Mouse (Mus musculus): ENCODE data around the gene Repin1. TPM values are rescaled to one million over a fixed set of nuclear protein-coding genes. Genes with fewer than 3 reads are reported as not detected.

Gene Repin1
- polyA plus RNA-seq, 1 experiment from 2014 or later, result 13.2 TPM

- H3K4me2 ChIP-seq, result no peak overlapping the region
Measured at GRCm38 (mm10) chr6:48628377-48628776, 34.7 kb downstream of the Repin1 start.

GRCm38 (mm10) chr6:48628808-48629660, 35.4 kb downstream of the Repin1 start:
- 9% methylated on average over 54 of the region's 54 CpGs for WGBS (ENCODE audit: insufficient replicate concordance)
- Histone ChIP-seq H3K36me3 (no peaks in the 10 kb centered on the region), H3K27ac (no peak overlapping the region), H3K4me2 (peak overlapping the region; percentile 72), H3K27me3 (replicated peaks) (peaks cover 67% of the 10 kb centered on the region), H3K4me3 (peak overlapping the region; percentile 42), H3K4me1 (peaks cover 9% of the 10 kb centered on the region), H3K9ac (peak overlapping the region; percentile 39; the same call in 1 of the 2 replicates), H3K9me3 (replicated peaks) (no peaks in the 10 kb centered on the region)
- no peak for ATAC-seq

More at GRCm38 (mm10) chr6:48628377-48628776, 34.7 kb downstream of the Repin1 start:
- Histone ChIP-seq H3K36me3 (no peaks in the 10 kb centered on the region), H3K4me3 (no peak overlapping the region), H3K27ac (no peak overlapping the region), H3K9me3 (replicated peaks) (no peaks in the 10 kb centered on the region), H3K4me1 (peaks cover 9% of the 10 kb centered on the region), H3K27me3 (replicated peaks) (peaks cover 67% of the 10 kb centered on the region), H3K9ac (no peak overlapping the region)
- 55% methylated on average over 3 of the region's 3 CpGs for WGBS (ENCODE audit: insufficient replicate concordance)
- ATAC-seq, result no peak

GRCm38 (mm10) chr6:48629661-48630034, 36.0 kb downstream of the Repin1 start:
- no peak for ATAC-seq

GRCm38 (mm10) chr6:48630831-48631230, 37.1 kb downstream of the Repin1 start:
- Histone ChIP-seq H3K9me3 (replicated peaks) (no peaks in the 10 kb centered on the region), H3K36me3 (no peaks in the 10 kb centered on the region), H3K4me2 (no peak overlapping the region), H3K27ac (no peak overlapping the region), H3K4me3 (no peak overlapping the region), H3K27me3 (replicated peaks) (peaks cover 60% of the 10 kb centered on the region), H3K9ac (no peak overlapping the region), H3K4me1 (peaks cover 9% of the 10 kb centered on the region)
- WGBS (ENCODE audit: insufficient replicate concordance), result 71% methylated on average over 8 of the region's 8 CpGs
- ATAC-seq, result no peak

More at GRCm38 (mm10) chr6:48629661-48630034, 36.0 kb downstream of the Repin1 start:
- no peak overlapping the region for H3K27ac ChIP-seq
- peak overlapping the region; percentile 39; the same call in 1 of the 2 replicates for H3K9ac ChIP-seq
- WGBS (ENCODE audit: insufficient replicate concordance), result 28% methylated on average over 13 of the region's 13 CpGs
- peaks cover 67% of the 10 kb centered on the region for H3K27me3 ChIP-seq (replicated peaks)
- peaks cover 9% of the 10 kb centered on the region for H3K4me1 ChIP-seq
- no peaks in the 10 kb centered on the region for H3K36me3 ChIP-seq
- H3K4me3 ChIP-seq, result peak overlapping the region; percentile 42
- no peaks in the 10 kb centered on the region for H3K9me3 ChIP-seq (replicated peaks)
- H3K4me2 ChIP-seq, result peak overlapping the region; percentile 72

DNA sequence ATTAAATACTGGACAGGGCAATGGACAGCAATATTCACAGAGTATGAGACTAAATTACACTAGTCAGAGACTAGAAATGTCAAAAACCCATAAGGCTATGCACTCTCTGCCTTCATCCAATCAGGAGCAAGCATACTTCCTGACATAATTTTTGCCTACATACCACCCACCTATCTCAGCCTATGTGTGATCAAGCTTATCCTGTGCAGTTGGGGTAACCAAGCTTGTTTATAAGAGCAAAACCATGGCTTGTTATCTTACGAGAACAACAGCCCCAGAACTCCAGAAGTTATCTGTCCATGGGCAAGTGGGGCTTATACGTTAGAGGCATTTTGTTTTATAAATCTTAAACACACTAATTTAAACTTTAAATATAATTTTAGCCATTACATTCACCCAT, 41.4 kb downstream of the Repin1 start:
- H3K27me3 ChIP-seq (replicated peaks), result peaks cover 17% of the 10 kb centered on the region
- H3K9ac ChIP-seq, result no peak overlapping the region
- H3K9me3 ChIP-seq (replicated peaks), result no peaks in the 10 kb centered on the region
- no peaks in the 10 kb centered on the region for H3K4me1 ChIP-seq
- H3K4me2 ChIP-seq, result no peak overlapping the region
- 30% methylated on average over 2 of the region's 2 CpGs for WGBS (ENCODE audit: insufficient replicate concordance)
- no peaks in the 10 kb centered on the region for H3K36me3 ChIP-seq
- no peak overlapping the region for H3K4me3 ChIP-seq
- no peak overlapping the region for H3K27ac ChIP-seq
- ATAC-seq, result peak; percentile 63; the same call in 1 of the 2 replicates

GRCm38 (mm10) chr6:48636515-48636914, 42.8 kb downstream of the Repin1 start:
- Histone ChIP-seq H3K9me3 (replicated peaks) (no peaks in the 10 kb centered on the region), H3K27ac (no peak overlapping the region)
- ATAC-seq, result no peak

GRCm38 (mm10) chr6:48637811-48638500, 44.3 kb downstream of the Repin1 start:
- no peaks in the 10 kb centered on the region for H3K4me1 ChIP-seq
- 62% methylated on average over 6 of the region's 6 CpGs for WGBS (ENCODE audit: insufficient replicate concordance)
- H3K4me3 ChIP-seq, result no peak overlapping the region
- no peak overlapping the region for H3K9ac ChIP-seq
- no peak for ATAC-seq
- H3K4me2 ChIP-seq, result no peak overlapping the region
- H3K27me3 ChIP-seq (replicated peaks), result no peaks in the 10 kb centered on the region
- H3K36me3 ChIP-seq, result no peaks in the 10 kb centered on the region
- no peak overlapping the region for H3K27ac ChIP-seq
- no peaks in the 10 kb centered on the region for H3K9me3 ChIP-seq (replicated peaks)

More at GRCm38 (mm10) chr6:48636515-48636914, 42.8 kb downstream of the Repin1 start:
- H3K4me2 ChIP-seq, result no peak overlapping the region
- no peak overlapping the region for H3K4me3 ChIP-seq
- no peaks in the 10 kb centered on the region for H3K36me3 ChIP-seq
- 66% methylated on average over 6 of the region's 6 CpGs for WGBS (ENCODE audit: insufficient replicate concordance)
- peaks cover 5% of the 10 kb centered on the region for H3K27me3 ChIP-seq (replicated peaks)
- no peaks in the 10 kb centered on the region for H3K4me1 ChIP-seq
- no peak overlapping the region for H3K9ac ChIP-seq

DNA sequence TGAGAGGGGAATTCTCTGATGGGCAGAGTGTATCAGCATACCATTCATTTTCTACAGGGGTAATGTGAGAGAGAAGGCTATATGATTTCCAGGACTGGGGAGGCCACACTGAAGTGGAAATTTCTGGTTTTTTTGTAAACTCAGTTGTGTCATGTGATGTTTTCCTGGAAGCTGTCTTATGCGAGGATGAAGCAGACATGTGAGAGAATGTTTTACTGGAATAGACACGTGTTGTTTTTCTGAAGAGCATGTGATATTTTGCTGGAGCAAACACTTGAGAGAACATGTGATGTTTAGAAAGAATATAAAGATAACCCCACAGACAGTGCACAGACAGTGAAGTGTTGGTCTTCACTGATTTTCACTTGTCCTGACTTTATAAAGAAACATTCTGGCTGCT, 44.9 kb downstream of the Repin1 start:
- Histone ChIP-seq H3K27me3 (replicated peaks) (no peaks in the 10 kb centered on the region), H3K27ac (no peak overlapping the region), H3K4me1 (no peaks in the 10 kb centered on the region), H3K9me3 (replicated peaks) (no peaks in the 10 kb centered on the region), H3K4me2 (no peak overlapping the region), H3K9ac (no peak overlapping the region), H3K36me3 (no peaks in the 10 kb centered on the region), H3K4me3 (no peak overlapping the region)
- WGBS (ENCODE audit: insufficient replicate concordance), result 53% methylated on average over 2 of the region's 2 CpGs
- ATAC-seq, result no peak

- Histone ChIP-seq H3K9ac (no peak overlapping the region), H3K9me3 (replicated peaks) (no peaks in the 10 kb centered on the region), H3K4me2 (no peak overlapping the region), H3K27me3 (replicated peaks) (no peaks in the 10 kb centered on the region), H3K27ac (no peak overlapping the region), H3K4me3 (no peak overlapping the region), H3K36me3 (no peaks in the 10 kb centered on the region), H3K4me1 (0 out of 2 replicates have a peak, but pooled peaks cover 3% of the 10 kb centered on the region)
- WGBS (ENCODE audit: insufficient replicate concordance), result 60% methylated on average over 6 of the region's 6 CpGs
- ATAC-seq, result no peak
Measured at GRCm38 (mm10) chr6:48641391-48641790, 47.7 kb downstream of the Repin1 start.

DNA sequence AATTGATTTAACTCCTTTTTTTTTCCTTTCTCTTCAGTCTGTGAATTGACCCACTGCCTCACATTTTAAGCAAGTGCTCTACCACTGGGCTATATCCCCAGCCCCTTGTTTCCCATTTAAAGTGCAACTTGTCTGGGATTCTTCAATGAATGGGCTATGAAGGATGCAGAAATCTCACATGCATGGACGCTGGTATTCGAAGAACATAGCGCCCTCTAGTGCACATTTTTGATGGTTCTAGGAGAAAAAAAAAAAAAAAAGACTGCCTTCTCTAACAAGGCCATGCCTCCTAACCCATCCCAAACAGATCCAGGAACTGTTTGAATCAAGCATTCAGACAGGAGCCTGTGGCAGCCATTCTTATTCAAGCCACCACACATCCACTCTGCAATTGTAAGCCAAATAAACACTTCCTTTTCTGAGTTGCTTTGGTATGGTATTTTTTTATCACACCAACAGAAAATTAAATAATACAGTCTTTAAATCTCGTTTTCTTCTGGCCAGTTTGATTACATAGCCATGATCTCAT, 49.1 kb downstream of the Repin1 start:
- Histone ChIP-seq H3K4me1 (0 out of 2 replicates have a peak, but pooled peaks cover 3% of the 10 kb centered on the region), H3K27me3 (replicated peaks) (no peaks in the 10 kb centered on the region), H3K4me3 (no peak overlapping the region), H3K9ac (no peak overlapping the region), H3K4me2 (no peak overlapping the region), H3K36me3 (no peaks in the 10 kb centered on the region), H3K9me3 (replicated peaks) (no peaks in the 10 kb centered on the region), H3K27ac (no peak overlapping the region)
- WGBS (ENCODE audit: insufficient replicate concordance), result 14% methylated on average over 4 of the region's 4 CpGs
- ATAC-seq, result no peak

DNA sequence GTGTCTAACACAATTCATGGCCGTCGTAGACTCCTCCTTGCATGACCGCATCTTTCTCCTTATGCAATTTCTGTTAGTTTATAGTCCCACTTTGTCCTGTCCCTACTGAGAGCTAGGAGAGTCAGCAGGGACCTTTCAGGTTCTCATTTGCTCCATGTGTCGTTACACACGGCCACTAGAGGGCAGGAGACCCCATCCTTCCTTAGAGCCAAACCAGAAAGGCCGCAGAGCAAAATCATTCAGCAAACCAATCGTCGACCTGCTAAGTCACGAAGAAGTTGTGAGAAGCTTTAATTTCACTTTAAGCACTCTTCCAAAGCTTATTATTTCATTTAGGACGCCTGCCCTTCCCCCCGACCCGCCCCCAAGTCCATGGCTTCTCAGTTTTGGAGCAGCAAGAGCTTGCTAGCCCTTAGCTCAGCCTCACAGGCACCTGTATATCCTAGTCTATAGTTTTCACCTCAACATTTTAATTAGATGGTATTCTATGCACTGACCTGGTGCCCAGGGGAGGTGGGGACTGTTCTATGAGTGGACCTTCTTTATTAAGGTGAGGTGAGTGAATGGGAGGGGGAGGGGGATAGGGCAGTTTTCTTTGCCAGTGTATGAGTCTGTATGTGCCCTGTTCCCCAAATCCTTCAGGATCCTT, 52.1 kb downstream of the Repin1 start:
- H3K4me1 ChIP-seq, result 0 out of 2 replicates have a peak, but pooled peaks cover 3% of the 10 kb centered on the region
- no peak overlapping the region for H3K27ac ChIP-seq
- H3K4me3 ChIP-seq, result no peak overlapping the region
- H3K4me2 ChIP-seq, result no peak overlapping the region
- H3K27me3 ChIP-seq (replicated peaks), result no peaks in the 10 kb centered on the region
- H3K9ac ChIP-seq, result no peak overlapping the region
- H3K36me3 ChIP-seq, result no peaks in the 10 kb centered on the region
- no peak for ATAC-seq
- 6% methylated on average over 12 of the region's 12 CpGs for WGBS (ENCODE audit: insufficient replicate concordance)
- H3K9me3 ChIP-seq (replicated peaks), result no peaks in the 10 kb centered on the region

All from liver, embryonic 12.5 days (tissue).